Mouse (Mus musculus) liver, embryonic 14.5 days (tissue): ENCODE results near the gene Ttll3. TPM values are rescaled to one million over a fixed set of nuclear protein-coding genes. Genes with fewer than 3 reads are reported as not detected.

Source experiments
- ATAC-seq: fragments of 200-750 bp; cut with Nextera tagmentation; 2 replicates; pipeline ENCODE4 v1.8.0; 2017; ENCODE audit warnings: moderate number of reproducible peaks, mild to moderate bottlenecking, moderate library complexity; ENCODE audit not compliant: insufficient read depth
- DNase-seq, 3 experiments: peaks; one replicate each; pipeline ENCODE4 v3.0.0-alpha.2; 2012 to 2013; ENCODE audit warnings: low read depth in 3 of 3, low spot score in 3 of 3
- H3K27ac ChIP-seq: fragments of 300-500 bp; sonication (generic); 2 replicates; pipeline ENCODE4 v1.5.1; 2014; ENCODE audit warnings: moderate library complexity, mild to moderate bottlenecking, control low read depth, inconsistent platforms
- H3K27me3 ChIP-seq: fragments of 300-500 bp; sonication (generic); 2 replicates; pipeline ENCODE4 v1.6.1; 2014; ENCODE audit warnings: mild to moderate bottlenecking, low read length, moderate library complexity; ENCODE audit not compliant: control insufficient read depth, insufficient read depth
- H3K36me3 ChIP-seq: fragments of 300-500 bp; sonication (generic); replicated peaks from 2 replicates; pipeline ENCODE4 v1.6.1; 2014; ENCODE audit warnings: low read depth; ENCODE audit not compliant: control insufficient read depth, insufficient read depth
- H3K4me1 ChIP-seq, 2 experiments: fragments of 200-500 bp in 1 of 2; fragments of 300-500 bp in 1 of 2; sonication (generic) in 1 of 2; replicated peaks; 2 replicates each; pipeline ENCODE4 v1.6.1; 2012 to 2014; ENCODE audit warnings: antibody characterized with exemption in 1 of 2, inconsistent platforms in 1 of 2, low read length in 1 of 2; ENCODE audit not compliant: control insufficient read depth in 2 of 2, insufficient read depth in 2 of 2
- H3K4me2 ChIP-seq: fragments of 300-500 bp; sonication (generic); 2 replicates; pipeline ENCODE4 v1.6.1; 2014; ENCODE audit warnings: low read depth, mild to moderate bottlenecking, control low read depth, moderate library complexity
- H3K4me3 ChIP-seq, 2 experiments: fragments of 200-500 bp in 1 of 2; fragments of 300-500 bp in 1 of 2; sonication (generic) in 1 of 2; 2 replicates each; pipeline ENCODE4 v1.5.1; 2012 to 2014; ENCODE audit warnings: low read depth in 2 of 2, low read length in 2 of 2, mild to moderate bottlenecking in 2 of 2, control low read depth in 1 of 2, inconsistent platforms in 1 of 2, moderate library complexity in 1 of 2; ENCODE audit not compliant: insufficient read depth in 1 of 2
- H3K9ac ChIP-seq: fragments of 300-500 bp; sonication (generic); replicated peaks from 2 replicates; pipeline ENCODE4 v1.6.1; 2014; ENCODE audit warnings: mild to moderate bottlenecking, control low read depth, moderate library complexity
- H3K9me3 ChIP-seq: fragments of 300-500 bp; sonication (generic); 2 replicates; pipeline ENCODE4 v1.6.1; 2016; ENCODE audit warnings: low read length, mixed read lengths; ENCODE audit not compliant: control insufficient read depth
- CTCF ChIP-seq: IDR thresholded peaks from 2 replicates; pipeline ENCODE4 v1.5.1; 2016; ENCODE audit warnings: antibody characterized with exemption, low read depth, control low read depth
- EP300 ChIP-seq: IDR thresholded peaks from 2 replicates; pipeline ENCODE4 v1.6.1; 2016; ENCODE audit warnings: antibody characterized with exemption, low read depth
- WGBS: fragments of 180-500 bp; shearing (Covaris S2); extraction: QIAGEN DNeasy Blood & Tissue Kit; methylation state at CpG from one replicate; pipeline ENCODE4 v1.1.7; 2014; ENCODE audit not compliant: insufficient replicate concordance; 5-methylcytosine and 5-hydroxymethylcytosine counted together
- polyA plus RNA-seq, 2 experiments: library from polyadenylated mRNA; depleted of rRNA in 1 of 2; stranded (reverse) in 1 of 2; unstranded in 1 of 2; fragments of >200 nt; fragmentation: Nextera tagmentation in 1 of 2; extraction: Ambion mirVana in 1 of 2; gene quantifications; 2 replicates each; pipeline versions ENCODE4 v1.2.1 to v1.2.3; 2012 to 2014

Ttll3 gene
- polyA plus RNA-seq (2012; rRNA removed) (1.6 and 2.3 TPM in 2 replicates), polyA plus RNA-seq (2014; fragmentation: Nextera tagmentation; extraction: Ambion mirVana) (0.41 and 0.44 TPM in 2 replicates)

- Histone ChIP-seq H3K27ac (no peak within 1 kb of the TSS), H3K9ac (no peak within 1 kb of the TSS), H3K36me3 (peaks cover 59% of the 10 kb centered on the region), H3K27me3 (peaks cover 6% of the 10 kb centered on the region), H3K4me1 (0 out of 4 replicates have a peak, but pooled peaks cover 0 to 2% of the 10 kb centered on the region in 2 experiments), H3K4me2 (no peak within 1 kb of the TSS), H3K9me3 (no peaks in the 10 kb centered on the region), H3K4me3 (no peak within 1 kb of the TSS)
- 78% methylated on average over 8 of the region's 8 CpGs for WGBS
- DNase-seq (no peak), ATAC-seq (no peak)
- TF ChIP-seq EP300: no peak
- TF ChIP-seq CTCF: no peak
Observed at GRCm38 (mm10) chr6:113388960-113389359, at the start of gene Ttll3. Gene Ttll3, plus strand, starts transcription at chr6:113389260.

- no peak overlapping the region for H3K4me2 ChIP-seq
- no peak overlapping the region for H3K9ac ChIP-seq
- no peak overlapping the region for H3K27ac ChIP-seq
- TF ChIP-seq CTCF (no peak), EP300 (no peak)
- no peaks in the 10 kb centered on the region for H3K9me3 ChIP-seq
- no peaks in the 10 kb centered on the region for H3K36me3 ChIP-seq
- ATAC-seq: no peak
- H3K27me3 ChIP-seq: no peaks in the 10 kb centered on the region
- 50% methylated on average over 6 of the region's 6 CpGs for WGBS
- H3K4me3 ChIP-seq: no peak overlapping the region
- H3K4me1 ChIP-seq: peaks cover 2 to 18% of the 10 kb centered on the region in 2 experiments; a peak in 3 of 4 replicates
- no peak for DNase-seq
Observed at GRCm38 (mm10) chr6:113341574-113341973, 47.5 kb upstream of the Ttll3 start.

GRCm38 (mm10) chr6:113342297-113342696 is 46.8 kb upstream of the Ttll3 start:
- no peak overlapping the region for H3K4me3 ChIP-seq
- H3K27ac ChIP-seq: no peak overlapping the region
- H3K4me1 ChIP-seq: peaks cover 1 to 13% of the 10 kb centered on the region in 2 experiments; a peak in 3 of 4 replicates
- no peak overlapping the region for H3K9ac ChIP-seq
- DNase-seq (no peak), ATAC-seq (no peak)
- WGBS: 33% methylated on average over 5 of the region's 7 CpGs
- no peaks in the 10 kb centered on the region for H3K27me3 ChIP-seq
- no peaks in the 10 kb centered on the region for H3K36me3 ChIP-seq
- H3K9me3 ChIP-seq: no peaks in the 10 kb centered on the region
- H3K4me2 ChIP-seq: peak overlapping the region; percentile 72; the same call in 1 of the 2 replicates
- no peak for TF ChIP-seq EP300
- no peak for TF ChIP-seq CTCF

GRCm38 (mm10) chr6:113343177-113344092 is 45.6 kb upstream of the Ttll3 start, which contains the start of gene Camk1:
Gene Camk1, minus strand, starts transcription at chr6:113343984.
- H3K9ac ChIP-seq: peak within 1 kb of the TSS; percentile 57
- peaks cover 0 to 12% of the 10 kb centered on the region in 2 experiments; a peak in 2 of 4 replicates for H3K4me1 ChIP-seq
- peak within 1 kb of the TSS; percentile 57 to 59 for H3K4me3 ChIP-seq
- H3K4me2 ChIP-seq: peak within 1 kb of the TSS; percentile 72
- no peak within 1 kb of the TSS for H3K27ac ChIP-seq
- H3K9me3 ChIP-seq: no peaks in the 10 kb centered on the region
- TF ChIP-seq CTCF (0 out of 2 replicates have a peak, but pooled peaks have one; percentile 4), EP300 (no peak)
- H3K36me3 ChIP-seq: no peaks in the 10 kb centered on the region
- WGBS: 16% methylated on average over 32 of the region's 32 CpGs
- no peaks in the 10 kb centered on the region for H3K27me3 ChIP-seq
- ATAC-seq: peak; percentile 76
- DNase-seq: peak in 2 of 3 experiments; percentile 13 to 24

- H3K27me3 ChIP-seq: no peaks in the 10 kb centered on the region
- H3K27ac ChIP-seq: no peak overlapping the region
- no peaks in the 10 kb centered on the region for H3K9me3 ChIP-seq
- no peak overlapping the region for H3K4me3 ChIP-seq
- no peak for DNase-seq
- ATAC-seq: no peak
- H3K4me2 ChIP-seq: no peak overlapping the region; the same call in 1 of the 2 replicates
- 44% methylated on average over 2 of the region's 2 CpGs for WGBS
- TF ChIP-seq CTCF (no peak), EP300 (no peak)
- H3K36me3 ChIP-seq: no peaks in the 10 kb centered on the region
- no peak overlapping the region; the same call in 1 of the 2 replicates for H3K9ac ChIP-seq
- H3K4me1 ChIP-seq: peaks cover 0 to 12% of the 10 kb centered on the region in 2 experiments; a peak in 2 of 4 replicates
Observed at GRCm38 (mm10) chr6:113344321-113344720, 44.7 kb upstream of the Ttll3 start.
